Mouse (Mus musculus): ENCODE measurements around the gene Map3k7cl.

Gene Map3k7cl

DNA sequence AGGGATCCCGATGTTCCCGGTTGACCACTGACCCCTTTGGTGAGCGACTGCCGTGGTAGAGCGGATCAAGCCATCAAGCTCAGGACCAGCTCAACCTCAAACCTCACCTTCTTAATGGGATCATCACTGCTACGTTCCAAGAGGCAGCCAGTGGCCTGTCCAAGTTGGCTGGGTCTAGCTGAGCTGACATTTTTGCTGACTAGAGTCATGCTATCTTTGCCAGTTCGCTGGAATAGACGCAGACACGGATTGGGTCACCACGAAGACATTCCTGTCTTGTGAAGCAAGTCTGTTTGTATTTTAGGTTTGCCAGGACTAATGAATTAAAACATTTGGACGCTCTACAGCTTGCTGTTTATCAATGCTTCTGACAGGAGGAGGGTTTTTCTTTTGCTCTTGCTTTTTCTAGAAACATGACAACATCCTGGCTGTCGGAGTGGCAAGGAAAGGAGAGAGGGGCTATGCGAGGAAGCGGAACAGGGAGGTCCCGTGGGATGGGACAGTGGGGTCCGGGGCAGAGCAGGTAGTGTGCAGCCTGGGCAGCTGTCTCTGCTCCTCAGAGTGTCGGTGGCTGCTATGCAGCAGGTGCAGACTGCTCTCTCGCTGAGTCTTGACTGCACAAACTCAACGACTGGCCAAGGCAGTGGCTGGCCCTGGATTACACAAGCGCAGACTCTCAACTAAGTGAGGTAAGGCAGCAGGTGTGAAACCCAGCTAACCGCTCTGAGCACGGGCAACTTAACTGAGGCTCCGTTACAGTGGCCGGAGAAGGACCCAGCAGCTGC, at the start of gene Map3k7cl:
Map3k7cl (plus strand) TSS at position 424 of the 785 bp plus-strand sequence.
- no peak for DNase-seq (ENCODE audit: low spot score)

DNA sequence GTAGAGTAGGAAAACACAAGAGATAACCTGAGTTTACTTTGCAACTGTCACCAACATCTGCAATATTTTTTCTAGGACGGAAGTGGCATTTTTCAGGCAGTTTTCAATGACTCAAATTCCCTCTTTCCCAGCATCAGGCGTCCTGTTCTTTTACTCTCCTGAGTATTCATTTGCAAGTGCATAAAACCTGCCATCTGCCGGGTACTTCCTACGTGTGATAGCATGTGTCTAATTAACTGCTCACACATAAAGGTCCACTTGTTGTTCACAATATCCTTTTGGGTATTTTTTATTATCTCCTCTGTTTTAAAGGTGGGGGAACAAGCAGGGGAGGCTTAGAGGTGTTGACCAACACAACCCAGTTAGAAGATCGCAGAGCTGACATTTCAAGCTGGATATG, 41.4 kb upstream of the Map3k7cl start:
- DNase-seq (ENCODE audit: low spot score), result no peak

DNA sequence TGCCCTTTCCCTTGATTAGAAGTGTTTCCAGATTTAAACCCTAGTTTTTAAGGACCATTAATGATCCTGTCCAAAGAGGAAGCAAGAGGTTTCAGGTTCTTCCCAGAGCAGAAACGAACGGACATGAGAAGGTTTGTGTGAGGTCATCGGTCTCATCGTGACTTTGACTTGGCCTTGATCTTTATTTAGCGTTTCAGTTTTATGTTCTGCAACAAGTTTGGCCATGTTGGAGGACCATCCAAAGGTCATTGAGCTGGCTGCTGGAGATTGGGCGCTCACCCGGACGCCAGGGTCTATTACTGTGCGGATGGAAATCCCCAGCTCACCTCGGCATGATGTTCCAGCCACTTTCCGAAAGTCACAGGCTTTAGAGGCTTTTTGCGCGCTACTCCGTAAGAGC, 40.8 kb upstream of the Map3k7cl start:
- no peak for DNase-seq (ENCODE audit: low spot score)

DNA sequence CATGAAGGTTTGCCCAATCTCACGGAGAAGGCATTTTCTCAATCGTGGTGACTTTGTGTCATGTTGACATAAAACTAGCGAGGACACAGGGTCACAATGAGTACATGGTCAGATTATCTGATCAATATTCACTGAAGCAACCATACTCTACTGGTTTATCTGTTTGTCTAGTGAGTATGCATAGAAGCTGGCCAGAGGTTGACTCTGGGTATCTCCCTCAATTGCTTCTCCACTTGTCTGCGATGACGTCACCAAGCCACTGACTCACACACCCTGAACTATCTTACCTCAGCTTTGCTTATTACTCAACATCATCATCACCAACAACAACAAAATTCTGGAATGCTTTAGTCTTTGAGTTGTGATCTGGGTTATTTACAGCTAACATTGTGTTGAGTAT, 28.9 kb upstream of the Map3k7cl start:
- DNase-seq (ENCODE audit: low spot score), result no peak

DNA sequence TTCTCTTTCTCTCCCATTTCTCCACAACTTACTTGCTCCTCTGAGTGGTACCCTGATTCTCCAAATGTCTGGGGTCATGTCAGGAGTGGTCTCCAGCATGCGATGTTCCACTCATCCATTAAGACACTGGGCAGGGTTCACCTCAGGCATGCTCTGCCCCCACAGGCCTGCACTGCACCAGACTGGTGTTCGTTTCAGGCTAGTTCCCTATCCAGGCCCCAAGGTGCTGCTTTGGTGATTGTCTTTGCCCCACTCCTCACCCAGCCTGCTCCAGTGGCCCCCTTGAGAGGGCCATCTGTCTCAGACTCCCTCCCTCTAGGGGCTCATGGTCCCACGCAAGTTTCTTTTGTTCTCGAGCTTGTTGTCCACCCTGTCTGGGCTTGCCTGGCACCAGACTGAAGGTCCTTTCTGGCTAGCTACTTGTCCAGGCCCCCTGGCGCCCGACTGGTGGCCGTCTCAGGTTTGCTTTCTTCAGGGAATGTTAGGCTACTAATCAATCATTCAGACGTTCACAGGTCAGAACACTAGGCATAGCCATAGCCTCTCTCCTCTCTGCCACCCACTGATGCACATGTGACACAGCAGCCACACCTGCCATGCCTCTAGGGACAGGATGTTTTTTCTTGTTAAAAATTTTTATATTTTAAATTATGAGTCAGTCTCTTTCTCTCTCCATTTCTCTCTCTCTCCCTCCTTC, 25.4 kb upstream of the Map3k7cl start:
- DNase-seq (ENCODE audit: low spot score), result no peak

DNA sequence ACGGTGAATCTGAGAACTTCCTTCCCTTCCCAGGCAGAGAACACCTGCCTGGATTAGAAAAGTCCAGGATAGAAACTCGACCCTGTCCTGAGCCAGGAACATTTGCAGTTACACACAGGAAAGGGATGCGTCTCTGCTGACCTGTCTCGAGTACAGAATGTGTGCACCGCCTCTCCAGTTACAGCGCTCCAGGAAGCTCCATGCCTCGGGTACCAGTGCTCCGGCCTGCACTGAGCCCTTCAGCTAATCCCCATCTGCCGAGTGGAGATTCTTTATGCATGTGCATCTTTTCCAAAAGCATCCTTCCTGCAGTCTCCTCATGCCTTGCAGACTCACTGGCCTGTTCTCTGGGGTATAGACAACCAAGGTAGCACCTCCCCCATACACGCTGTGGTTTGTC, 24.4 kb upstream of the Map3k7cl start:
- no peak for DNase-seq (ENCODE audit: low spot score)

DNA sequence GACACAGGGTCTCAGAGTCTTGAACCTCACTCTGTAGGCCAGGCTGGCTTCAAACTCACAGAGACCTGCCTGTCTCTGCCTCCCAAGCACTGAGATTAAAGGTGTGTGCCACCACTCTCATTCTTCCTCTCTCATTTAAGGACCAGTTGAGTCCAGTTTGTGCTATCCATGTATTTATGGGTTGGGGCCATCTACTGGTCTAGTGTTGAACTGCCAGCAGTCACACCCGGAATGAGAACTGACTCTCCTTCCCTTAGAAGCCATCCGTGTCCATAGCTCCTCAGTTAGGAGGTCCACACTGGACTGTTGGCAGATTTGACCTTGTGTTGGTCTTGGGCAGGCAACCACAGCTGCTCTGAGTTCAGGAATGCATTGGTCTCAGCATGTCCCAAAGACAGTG, 4.8 kb upstream of the Map3k7cl start:
- DNase-seq (ENCODE audit: low spot score), result no peak

DNA sequence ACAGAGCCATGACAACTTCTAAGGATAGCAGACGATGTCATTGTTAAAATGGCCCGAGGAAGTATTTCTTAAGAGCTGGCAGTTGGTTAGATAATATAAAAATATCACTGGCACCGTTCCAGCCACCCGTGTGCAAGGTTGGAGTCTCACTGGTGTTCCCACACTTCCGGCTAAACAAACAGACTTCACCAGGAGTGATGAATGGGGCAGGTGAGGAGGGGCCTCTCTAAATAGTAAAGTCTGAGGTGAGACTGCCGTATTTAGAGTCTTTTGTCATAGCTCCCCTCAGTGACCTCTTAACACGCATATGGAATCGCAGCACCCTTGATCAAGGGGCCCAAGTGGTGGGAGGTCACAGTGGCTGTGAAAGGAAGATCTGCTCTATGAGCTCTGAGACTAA, 3.2 kb downstream of the Map3k7cl start:
- DNase-seq (ENCODE audit: low spot score), result no peak

DNA sequence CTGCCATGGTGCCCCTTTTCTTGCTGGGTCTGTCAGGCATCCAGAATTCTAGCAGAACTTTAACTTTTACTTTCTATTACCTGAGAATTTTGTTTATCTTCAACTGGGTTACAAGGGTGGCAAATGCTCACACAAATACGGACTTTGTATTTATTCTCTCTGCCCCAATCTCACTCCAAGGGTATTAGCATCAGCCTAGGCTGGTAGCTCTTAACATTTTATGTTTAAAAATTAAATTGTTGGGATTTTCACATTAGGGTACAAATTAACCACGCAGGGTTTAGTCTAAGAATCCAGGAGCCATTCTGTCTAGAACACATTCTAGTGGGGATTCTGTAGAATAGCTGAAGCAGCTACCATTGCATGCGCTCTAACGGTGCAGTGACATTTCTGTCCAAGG, 8.4 kb downstream of the Map3k7cl start:
- no peak for DNase-seq (ENCODE audit: low spot score)

DNA sequence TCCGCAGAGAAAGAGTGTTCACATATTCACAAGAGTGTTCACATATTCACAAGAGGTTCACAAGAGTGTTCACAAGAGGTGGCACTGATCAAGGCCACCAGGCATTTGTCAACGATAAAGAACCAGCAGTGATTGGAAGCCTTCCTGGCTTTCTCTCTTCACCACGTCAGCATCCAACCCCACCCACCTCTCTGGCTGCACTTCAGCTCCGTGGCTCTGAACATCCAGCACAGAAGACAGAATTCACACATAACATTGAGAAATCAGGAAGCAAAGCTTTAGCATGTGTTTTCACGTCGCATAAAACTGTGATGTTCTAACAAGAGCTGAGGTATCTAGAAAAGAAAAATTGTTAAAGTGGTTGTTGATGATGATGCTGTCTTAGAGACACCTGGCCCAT, 10.4 kb downstream of the Map3k7cl start:
- DNase-seq (ENCODE audit: low spot score), result no peak

DNA sequence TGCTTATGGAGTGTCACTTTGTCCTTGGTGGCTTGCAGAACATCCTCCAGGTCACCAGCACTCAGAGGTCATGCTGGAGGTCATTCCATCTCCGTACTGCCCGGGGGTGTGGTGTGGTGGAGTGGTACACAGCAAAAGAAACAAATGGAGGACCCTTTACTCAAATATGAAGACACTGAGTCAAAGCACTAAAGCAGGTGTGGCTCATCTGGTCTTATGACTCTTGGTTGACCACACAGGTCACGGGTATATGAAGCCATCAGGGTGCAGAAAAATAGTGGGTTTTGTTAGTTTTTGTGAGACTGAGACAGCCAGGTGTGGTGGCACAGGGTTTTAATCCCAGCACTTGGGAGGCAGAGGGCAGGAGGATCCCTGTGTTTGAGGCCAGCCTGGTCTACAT, 11.4 kb downstream of the Map3k7cl start:
- DNase-seq (ENCODE audit: low spot score), result no peak

DNA sequence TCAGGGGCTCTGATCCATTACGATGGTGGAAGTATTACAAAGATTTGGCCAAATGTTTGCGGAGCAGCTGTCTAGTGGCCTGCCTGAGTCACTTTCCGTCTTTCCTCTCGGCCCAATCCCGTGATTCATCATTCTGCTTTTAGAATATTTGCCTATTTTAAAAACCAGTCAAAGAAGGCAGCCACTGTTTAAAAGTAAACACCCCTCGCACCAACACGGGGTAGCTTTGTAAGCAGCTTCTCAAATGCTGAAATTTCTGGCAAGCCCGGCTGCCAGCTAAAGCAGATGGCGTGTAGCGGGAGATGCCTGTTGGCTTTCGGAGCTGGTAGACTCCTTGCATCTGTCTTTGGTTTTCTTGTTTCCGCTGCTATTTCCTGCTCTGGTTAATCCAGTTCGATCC, 14.4 kb downstream of the Map3k7cl start:
- DNase-seq (ENCODE audit: low spot score), result no peak

DNA sequence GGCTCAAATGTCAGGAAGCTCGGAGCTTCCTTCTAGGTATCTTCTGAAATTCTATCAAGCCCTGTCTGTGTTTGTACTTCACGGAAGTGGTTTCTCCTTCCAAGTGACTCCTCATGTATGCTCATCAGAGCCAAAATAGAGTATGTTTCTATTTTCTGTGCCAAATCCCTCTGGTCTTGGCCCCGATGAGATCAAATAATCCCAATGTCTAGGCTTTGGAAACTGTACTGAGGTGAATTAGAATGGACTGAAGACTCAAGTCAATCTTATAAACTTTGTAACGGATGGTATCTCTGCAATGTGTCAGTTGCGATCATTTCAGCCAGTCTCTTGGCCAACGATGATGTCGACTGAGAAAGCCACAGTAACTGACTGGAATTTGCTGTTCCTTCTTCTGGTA, 15.1 kb downstream of the Map3k7cl start:
- DNase-seq (ENCODE audit: low spot score), result no peak

DNA sequence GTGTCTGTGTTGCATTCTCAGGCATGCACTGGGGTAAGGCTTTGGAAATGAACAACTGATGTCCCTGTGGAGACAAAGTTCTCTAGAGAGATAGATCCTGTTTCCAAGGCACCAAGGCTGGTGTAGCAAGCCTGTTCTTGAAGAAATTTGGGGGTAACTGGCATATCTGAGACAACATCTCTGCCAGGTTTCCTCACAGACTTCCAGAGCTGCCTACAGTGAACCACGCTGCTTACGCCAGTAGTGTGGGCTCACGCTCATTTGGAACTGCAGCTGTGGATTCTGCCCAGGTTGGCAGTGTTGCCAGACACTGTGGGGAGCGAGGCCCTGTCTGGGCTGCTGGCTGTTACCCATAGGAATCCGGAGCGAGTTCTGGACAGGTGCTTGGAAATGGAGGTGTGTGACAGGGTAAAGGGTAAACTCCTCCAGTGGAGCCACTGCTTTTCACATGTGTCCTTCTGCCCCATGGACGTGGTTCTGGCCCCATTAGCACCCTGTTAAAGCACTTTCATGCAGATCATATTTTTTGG, 16.5 kb downstream of the Map3k7cl start:
- no peak for DNase-seq (ENCODE audit: low spot score)

DNA sequence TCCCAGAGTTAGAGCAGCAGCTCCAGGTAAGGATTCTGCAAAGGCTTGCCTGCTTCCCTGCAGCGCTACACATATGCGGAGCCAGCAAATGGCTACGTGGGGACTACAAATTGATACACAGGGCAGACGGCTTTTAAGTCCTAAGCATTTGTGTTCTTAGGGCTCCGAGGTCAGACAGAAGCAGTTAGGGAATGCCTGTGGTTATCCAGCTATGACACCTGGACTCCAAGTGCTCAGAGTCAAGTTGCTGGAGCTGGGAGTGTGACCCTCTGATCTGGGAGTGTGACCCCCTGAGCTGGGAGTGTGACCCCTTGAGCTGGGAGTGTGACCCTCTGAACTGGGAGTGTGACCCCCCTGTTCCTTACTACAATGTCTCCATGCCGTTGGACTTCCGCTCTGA, 17.2 kb downstream of the Map3k7cl start:
- no peak for DNase-seq (ENCODE audit: low spot score)

DNA sequence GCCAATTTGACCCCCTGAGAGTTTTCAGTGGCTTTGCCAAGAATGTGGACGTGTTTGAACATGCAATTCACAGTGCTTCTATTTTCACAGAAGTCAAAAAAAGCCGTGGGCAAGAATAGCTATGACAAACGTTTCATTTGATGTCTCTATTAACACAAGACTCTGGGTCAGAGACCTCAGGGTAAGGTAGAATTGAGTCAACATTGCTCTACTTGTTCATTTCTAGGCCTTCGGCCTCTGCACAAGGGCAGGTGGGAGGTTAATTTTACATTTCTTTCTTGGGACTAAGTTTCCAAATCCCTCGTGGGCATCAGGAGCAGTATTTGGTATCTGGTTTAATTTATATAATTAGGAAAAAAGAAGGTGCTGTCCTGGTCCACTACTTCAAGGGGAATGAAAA, 20.3 kb downstream of the Map3k7cl start:
- DNase-seq (ENCODE audit: low spot score), result no peak

DNA sequence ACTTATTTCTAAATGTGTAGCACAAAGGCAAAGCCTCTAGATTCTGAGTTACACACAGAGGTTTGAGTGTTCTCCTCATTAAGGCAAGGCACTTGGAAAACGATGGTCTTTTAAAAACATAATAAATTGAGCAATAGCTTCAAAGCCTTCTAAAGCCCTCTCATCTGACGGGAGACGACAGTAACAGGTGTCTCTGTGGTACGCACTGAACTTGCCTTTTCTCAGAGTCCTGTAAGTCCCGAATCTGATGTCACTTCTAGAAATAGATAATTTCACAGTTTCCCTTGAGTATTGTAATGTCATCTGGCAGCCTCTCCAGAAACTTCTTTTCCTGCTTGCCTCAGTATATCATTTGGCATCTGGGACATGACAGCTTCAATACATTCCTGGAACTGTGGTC, 21.0 kb downstream of the Map3k7cl start:
- no peak for DNase-seq (ENCODE audit: low spot score)

DNA sequence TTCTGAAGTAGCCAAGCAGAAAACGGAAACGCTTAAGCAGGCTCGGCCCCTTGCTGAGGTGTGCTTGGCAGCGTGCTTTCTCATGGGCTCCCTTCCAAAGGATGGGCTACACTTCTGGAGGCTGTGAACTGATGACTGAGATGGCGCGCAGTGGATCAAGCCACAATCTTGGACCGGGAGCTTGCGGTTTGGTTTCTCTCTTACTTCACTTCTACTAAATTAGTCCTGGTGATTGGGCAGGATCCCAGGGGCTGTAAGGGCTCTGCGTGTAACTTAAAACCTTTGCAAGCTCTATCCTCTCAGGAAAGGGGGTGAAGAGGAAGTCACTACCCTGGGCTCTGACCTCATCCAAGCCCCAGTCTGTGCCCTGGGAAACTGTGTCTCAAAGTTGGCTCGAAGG, 22.5 kb downstream of the Map3k7cl start:
- no peak for DNase-seq (ENCODE audit: low spot score)

DNA sequence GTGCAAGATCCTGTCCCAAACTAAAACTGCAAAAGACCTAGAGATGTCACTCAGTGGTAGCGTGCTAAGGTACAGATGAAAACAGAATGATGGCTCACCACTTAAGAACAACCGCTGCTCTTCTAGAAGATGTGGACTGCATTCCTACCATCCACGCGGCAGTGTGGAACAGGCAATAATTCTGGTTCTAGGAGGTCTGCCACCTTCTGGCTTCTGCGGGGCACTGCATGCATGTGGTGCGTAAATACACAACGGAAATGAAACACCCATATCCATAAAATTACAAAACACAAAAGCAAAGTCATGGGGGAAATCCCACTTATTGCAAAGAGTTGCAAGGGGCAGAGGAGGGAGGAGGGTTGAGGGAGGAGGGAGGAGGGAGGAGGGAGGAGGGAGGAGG, 25.8 kb downstream of the Map3k7cl start:
- no peak for DNase-seq (ENCODE audit: low spot score)

DNA sequence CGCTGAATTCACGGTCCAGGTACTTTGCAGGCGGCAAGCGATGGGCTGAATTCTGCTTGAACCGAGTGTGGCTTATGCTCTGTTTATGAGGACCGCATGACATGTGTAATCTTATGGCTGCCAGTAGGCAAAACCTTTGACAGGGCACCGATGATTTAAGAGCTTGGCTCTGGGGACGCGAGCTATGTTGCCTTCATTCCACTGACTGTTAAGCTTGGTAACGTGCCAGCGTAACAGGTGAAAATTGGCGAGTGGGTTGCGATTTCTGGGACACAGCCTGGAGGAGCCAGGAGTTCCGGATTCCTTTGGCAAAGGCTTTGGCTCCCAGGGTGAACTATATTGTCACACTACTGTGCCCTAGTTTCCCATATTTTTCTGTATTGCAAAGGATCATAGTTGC, 26.3 kb downstream of the Map3k7cl start:
- DNase-seq (ENCODE audit: low spot score), result no peak

DNA sequence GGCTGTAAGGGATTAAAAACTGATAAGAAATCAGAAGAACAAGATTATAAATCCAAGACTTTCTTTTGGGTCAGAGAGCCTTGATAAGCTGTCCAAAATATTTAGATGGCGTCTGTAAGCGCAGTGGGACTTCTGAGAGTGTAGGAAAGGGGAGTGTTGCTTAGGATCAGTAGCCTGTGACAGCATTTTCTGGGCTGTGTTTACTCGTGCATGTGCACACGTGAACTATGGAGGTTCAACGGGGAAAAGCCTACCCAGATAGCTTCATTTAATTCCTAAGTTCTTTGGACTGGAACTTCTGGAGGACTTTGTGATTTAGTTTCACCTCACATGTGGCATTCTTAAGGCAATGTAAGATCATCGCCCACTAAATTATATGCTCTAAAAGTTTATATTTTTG, 29.6 kb downstream of the Map3k7cl start:
- no peak for DNase-seq (ENCODE audit: low spot score)

DNA sequence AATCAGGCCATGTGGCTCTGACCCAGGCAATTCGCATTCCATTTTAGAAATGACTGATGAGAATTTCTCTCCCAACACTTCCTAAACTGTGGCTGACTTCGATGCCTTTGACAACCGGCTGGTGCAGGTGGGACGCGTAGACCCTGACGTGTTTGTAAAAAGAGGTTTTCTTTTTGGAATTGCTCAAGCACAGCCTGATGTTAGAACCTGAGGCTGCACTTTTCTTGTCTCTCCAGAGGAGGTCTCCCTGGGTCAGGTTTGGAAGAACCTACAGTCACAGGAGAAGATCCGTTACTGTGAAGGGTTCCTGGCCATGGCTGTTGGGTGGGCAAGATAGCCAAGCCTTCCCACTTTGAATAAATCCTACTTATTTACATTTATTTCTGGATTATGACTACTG, 31.5 kb downstream of the Map3k7cl start:
- no peak for DNase-seq (ENCODE audit: low spot score)

DNA sequence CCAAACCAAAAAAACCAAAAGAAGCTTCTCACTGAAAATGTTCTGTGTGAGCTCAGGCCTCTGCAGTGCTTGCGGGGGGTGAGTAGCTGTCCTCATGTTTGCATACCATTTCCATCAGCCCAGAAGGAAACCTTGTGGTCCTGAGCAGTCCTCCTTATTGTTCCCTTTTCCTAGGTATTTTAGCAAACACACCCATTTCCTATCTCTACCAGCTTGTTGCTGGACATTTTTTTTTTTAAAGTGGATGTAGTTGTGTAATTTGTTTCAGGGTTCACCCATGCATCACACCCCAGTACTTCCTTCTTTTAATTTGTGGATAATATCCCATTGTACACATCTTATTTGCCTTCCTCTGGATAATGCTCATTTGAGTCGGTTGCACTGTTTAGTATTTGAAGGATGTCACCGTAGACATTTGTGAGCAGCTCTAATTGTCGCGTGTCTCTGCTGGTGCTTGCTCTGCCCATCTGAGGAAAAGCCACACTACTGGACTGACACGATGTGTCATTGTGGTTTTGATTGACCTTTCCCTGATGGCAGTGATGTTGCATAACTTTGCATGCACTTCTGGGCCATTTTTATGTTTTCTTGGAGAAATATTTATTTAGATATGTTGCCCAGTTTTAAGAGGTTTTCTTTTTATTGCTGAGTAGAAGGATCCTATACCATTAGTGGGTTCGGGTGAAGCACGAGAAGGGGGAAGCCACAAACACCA, 32.6 kb downstream of the Map3k7cl start:
- DNase-seq (ENCODE audit: low spot score), result no peak
